Mouse (Mus musculus) WW6 (cell line): ENCODE data around the gene St3gal4.

Source experiments
- DNase-seq: peaks from one replicate; pipeline ENCODE4 v3.0.0-alpha.2; 2013; ENCODE audit warnings: low read depth, low spot score

The St3gal4 gene

GRCm38 (mm10) chr9:35049891-35050527 lies 69.1 kb downstream of the St3gal4 start:
- no peak for DNase-seq

DNA sequence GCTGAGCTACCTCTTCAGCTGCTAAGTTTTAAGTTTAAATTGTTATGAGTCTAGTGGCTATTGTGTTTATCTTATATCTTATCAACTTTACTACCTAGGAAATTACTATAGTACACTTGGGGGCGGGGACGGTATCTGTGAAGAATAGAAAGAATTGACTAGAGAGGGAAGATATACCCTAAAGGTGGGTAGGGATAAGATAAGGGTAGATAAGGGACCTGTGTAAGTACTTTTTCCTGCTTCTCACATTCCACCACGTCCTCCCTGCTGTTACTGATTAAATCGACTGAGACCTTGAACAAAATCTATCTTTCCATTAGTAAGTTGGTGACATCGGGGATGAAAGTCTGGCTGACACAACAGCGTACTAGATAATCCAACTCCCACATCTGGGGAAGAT lies 70.6 kb downstream of the St3gal4 start:
- DNase-seq, result no peak

DNA sequence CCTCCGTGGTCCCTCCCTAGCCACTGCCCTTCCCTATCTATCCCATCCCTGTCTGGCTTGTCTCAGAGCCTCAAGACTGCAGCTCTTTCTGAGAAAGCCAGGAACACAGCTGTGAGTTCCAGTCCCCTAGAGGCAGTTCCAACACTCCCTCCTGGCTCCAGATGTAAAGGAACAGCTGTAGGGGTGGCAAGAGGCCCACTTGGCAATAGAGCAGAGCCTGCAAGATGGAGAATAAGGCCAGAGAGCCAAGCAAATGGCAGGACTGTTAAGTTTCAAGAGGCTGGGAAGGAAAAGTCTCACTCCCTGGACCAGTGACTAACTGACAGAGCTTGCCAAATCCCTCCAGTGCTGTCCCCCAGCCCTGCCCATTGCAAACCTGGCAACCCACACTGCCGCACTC lies 73.3 kb downstream of the St3gal4 start:
- no peak for DNase-seq

GRCm38 (mm10) chr9:35045031-35045531 lies 74.0 kb downstream of the St3gal4 start:
- no peak for DNase-seq

DNA sequence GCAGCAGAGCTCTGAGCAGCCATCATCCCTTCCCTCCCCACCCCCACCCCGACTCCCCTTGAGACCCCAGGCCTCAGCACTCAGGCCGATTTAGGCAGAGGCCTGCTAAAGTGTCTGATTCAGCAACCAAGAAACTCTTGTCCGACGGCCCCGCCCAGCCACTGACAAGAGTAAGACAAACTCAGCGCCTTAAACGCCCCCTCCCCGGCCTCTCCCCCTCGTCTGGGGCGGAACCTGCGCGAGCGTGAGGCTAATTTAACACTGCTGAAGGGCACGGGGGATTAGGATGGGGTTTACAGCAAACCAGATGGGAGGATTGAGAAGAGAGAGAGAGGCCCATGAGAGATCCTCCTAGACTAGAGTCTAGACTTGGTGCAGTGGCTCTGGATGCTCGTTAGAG lies 74.6 kb downstream of the St3gal4 start:
- no peak for DNase-seq

- DNase-seq, result no peak
Measured at GRCm38 (mm10) chr9:35043619-35044018, 75.4 kb downstream of the St3gal4 start.

DNA sequence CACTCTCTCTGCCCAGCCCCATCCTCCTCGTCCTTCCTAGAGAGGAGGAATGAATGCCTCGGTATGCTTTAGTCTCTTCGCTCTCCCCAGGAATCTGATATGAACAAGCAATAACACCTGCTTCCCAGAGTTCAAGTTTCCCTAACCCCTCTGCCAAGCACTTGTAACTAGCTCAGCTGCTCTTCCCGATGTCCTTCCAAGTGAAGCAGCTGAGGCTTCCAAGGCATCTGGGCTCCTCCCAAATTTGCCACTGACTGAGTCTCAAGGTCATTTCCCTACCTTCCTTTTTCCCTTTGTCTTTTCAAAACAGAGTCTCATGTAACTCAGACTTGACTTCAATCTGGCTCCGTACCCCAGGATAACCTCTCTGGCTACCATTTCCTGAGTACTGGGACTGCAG lies 77.6 kb downstream of the St3gal4 start:
- DNase-seq, result no peak

- no peak for DNase-seq
Measured at GRCm38 (mm10) chr9:35039846-35040245, 79.2 kb downstream of the St3gal4 start.

- no peak for DNase-seq
Measured at GRCm38 (mm10) chr9:35038922-35039586, 80.0 kb downstream of the St3gal4 start.

- DNase-seq, result no peak
Measured at GRCm38 (mm10) chr9:35035074-35035473, 84.0 kb downstream of the St3gal4 start.

- no peak for DNase-seq
Measured at GRCm38 (mm10) chr9:35032457-35032856, 86.6 kb downstream of the St3gal4 start.

GRCm38 (mm10) chr9:35030823-35031222 lies 88.2 kb downstream of the St3gal4 start:
- no peak for DNase-seq

- DNase-seq, result no peak
Measured at GRCm38 (mm10) chr9:35027382-35027997, 91.6 kb downstream of the St3gal4 start.

DNA sequence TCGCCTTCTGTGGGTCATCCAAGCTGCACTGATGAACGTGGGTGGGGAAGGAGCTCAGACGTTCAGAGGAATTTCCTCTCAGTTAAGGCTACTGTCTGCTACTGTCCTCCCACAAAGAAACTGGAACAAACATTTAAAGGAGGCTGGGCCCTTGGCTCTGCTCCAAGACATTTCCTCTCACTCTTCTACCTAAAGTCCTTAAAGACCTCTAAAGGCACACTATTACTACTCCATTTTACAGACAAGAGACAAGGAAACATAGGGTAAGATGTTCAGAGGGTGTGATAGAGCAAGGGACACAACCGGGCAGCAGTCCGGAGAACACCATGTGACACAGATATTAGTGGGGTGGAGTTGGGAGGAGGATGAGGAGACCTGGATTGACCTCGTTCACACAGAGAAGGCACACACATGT lies 92.2 kb downstream of the St3gal4 start:
- DNase-seq, result no peak

DNA sequence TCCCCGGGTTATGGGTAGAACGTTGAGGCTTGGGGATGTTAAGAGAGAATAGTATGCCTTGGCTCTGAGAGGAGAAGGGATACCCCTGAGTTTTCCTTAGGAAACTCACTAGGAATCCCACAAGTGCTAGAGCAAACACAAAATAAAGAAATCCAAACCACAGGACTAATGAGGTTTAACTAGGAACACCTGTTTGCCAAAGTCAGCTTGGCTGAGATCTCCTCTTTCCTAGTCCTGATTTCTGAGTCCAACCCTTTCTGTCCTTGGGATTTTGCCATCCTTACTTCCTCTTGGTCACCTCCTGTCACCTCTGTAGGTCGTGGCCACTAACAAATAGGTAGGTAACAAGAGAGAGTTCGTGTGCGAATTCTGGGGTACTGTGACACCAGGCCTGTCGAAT lies 92.8 kb downstream of the St3gal4 start:
- DNase-seq, result no peak

- no peak for DNase-seq
Measured at GRCm38 (mm10) chr9:35024591-35025496, 94.2 kb downstream of the St3gal4 start.

DNA sequence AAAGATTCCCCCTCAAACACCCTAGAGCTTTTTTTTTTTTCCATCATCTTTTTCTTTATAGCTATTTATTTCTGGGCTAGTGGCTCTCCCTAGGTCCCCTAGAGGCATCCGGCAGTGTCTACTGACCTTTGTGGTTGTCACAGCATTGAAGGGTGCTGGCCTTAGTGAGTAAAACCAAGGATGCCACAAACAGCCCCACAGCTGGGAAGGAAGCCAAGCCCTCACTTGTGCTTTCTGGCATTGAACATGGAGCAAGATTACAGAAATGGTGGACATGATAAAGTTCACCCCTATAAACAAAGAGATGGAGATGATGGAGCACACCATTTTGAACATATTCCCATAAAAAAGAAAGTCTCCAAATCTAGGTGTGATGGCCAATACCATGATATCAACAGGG lies 97.3 kb downstream of the St3gal4 start:
- DNase-seq, result no peak

GRCm38 (mm10) chr9:35020015-35020653 lies 98.9 kb downstream of the St3gal4 start:
- no peak for DNase-seq

DNA sequence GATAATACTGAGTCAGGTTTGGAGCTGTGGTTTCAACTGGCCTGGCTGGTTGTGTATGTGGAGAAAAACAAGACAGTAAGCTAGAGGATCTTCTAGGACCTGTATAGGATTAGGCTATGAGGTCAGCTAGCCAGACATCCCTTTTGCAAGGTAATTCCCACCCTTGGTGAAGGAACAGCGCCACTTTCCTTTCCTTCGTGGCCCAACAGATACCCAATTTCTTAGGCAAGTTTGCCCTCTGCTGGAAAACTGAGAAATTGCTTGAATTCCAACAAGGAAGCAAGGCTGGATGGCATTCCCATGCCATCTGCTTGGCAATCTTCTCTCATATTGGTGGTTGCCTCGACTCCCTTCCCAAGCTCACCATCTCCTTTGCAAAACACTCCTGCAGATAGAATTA lies 99.7 kb downstream of the St3gal4 start:
- DNase-seq, result no peak

GRCm38 (mm10) chr9:35018056-35018455 lies 101.0 kb downstream of the St3gal4 start:
- DNase-seq, result no peak

DNA sequence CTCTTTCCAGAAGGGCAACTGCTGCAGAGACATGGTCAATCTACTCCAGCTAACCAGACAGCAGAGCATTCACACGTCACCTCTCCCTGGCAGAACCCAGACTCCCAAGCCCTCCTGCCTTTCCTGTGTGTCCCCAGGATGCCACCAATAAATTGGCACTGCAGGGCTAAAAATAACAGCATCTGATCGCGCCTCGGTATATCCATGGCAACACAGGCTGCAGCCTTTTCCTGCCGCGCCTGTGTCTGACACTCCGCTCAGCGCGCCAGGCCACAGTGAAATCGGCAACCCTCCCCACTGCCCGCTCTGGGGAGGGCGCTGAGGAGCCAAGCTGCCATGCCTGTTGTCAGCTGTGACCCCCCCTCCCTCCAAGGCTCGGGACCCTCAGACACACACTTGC lies 101.5 kb downstream of the St3gal4 start:
- DNase-seq, result no peak
